22 mouse cellular contexts compared by ENCODE assay signal in genomic region chr2:145262153-145262552, GRCm38 (mm10).
A peak's percentile ranks its signal among the peaks of the same experiment; 100 is the strongest.
DNase-seq lines count a peak whose midpoint lies in the region; ATAC-seq lines count a peak whose summit lies in the region.
"Had no signal": no experiment of that assay in that cellular context is flagged by ENCODE, and none has a peak within 500 bp of the region (broad histone marks: within the 10 kb centered on the region; RNA-seq: fewer than 3 reads in every experiment).

No protein-coding gene starts in this region.

- WGBS in liver, embryonic 12.5 days (ENCODE audit: insufficient replicate concordance): 38% methylated on average over 1 of the region's 1 CpGs

- no peaks in the 10 kb centered on the region for H3K27me3 ChIP-seq in megakaryocyte, embryonic 14.5 days (replicated peaks)
- H3K27me3 ChIP-seq in liver, embryonic 12.5 days (replicated peaks): no peaks in the 10 kb centered on the region
- H3K27me3 ChIP-seq: Patski had no signal

- peak; percentile 88 for DNase-seq in 416B (ENCODE audit: low read depth)
- no peak for DNase-seq in kidney, adult 9 months
- DNase-seq: adrenal gland, adult 2 months; adrenal gland, adult 8-10 months; adrenal gland, postnatal 10 days; adrenal gland, postnatal 14 days; adrenal gland, postnatal 25 days; adrenal gland, postnatal 36 days; B cell, adult 2 months; cerebellum, adult 11 months; cerebellum, adult 11-12 months; cerebellum, adult 18-20 months had no signal

- no peaks in the 10 kb centered on the region for H3K9me3 ChIP-seq in megakaryocyte, embryonic 14.5 days
- no peaks in the 10 kb centered on the region for H3K9me3 ChIP-seq in liver, embryonic 12.5 days (replicated peaks)

- H3K36me3 ChIP-seq in megakaryocyte, embryonic 14.5 days (replicated peaks; ENCODE audit: low read length): peaks cover 59% of the 10 kb centered on the region
- H3K36me3 ChIP-seq in liver, embryonic 12.5 days: no peaks in the 10 kb centered on the region
- H3K36me3 ChIP-seq: G1E had no signal

- no peak overlapping the region for H3K4me2 ChIP-seq in liver, embryonic 12.5 days

- ATAC-seq in megakaryocyte, adult 5-6 weeks (ENCODE audit: poor library complexity, severe bottlenecking): no peak
- peak; percentile 76 for ATAC-seq in common myeloid progenitor, adult 5-6 weeks (replicated peaks; ENCODE audit: low read depth, poor library complexity, severe bottlenecking)
- ATAC-seq in megakaryocyte progenitor cell, adult 5-6 weeks (replicated peaks; ENCODE audit: poor library complexity): peak; percentile 61; the same call in 1 of the 2 replicates
- ATAC-seq in liver, embryonic 12.5 days: no peak
- ATAC-seq in monocyte, adult 5-6 weeks (replicated peaks; ENCODE audit: insufficient number of reproducible peaks, low FRiP score, low TSS enrichment, poor library complexity, severe bottlenecking): no peak
- ATAC-seq: activated CD4-positive, CD25-positive, alpha-beta regulatory T cell, adult 4 months; CD4-positive, CD25-positive, alpha-beta regulatory T cell, adult 4 months; Patski had no signal

- H3K4me3 ChIP-seq in megakaryocyte, embryonic 14.5 days (replicated peaks): peak overlapping the region; percentile 64
- no peak overlapping the region for H3K4me3 ChIP-seq in liver, embryonic 12.5 days

- no peak overlapping the region for H3K27ac ChIP-seq in liver, embryonic 12.5 days

- no peak overlapping the region for H3K9ac ChIP-seq in liver, embryonic 12.5 days

- peaks cover 81% of the 10 kb centered on the region for H3K4me1 ChIP-seq in megakaryocyte, embryonic 14.5 days
- no peaks in the 10 kb centered on the region for H3K4me1 ChIP-seq in liver, embryonic 12.5 days

Comparison
In these comparisons a context has a peak if more than half of its experiments do, and no peak if none do; other contexts are left out.
1. ATAC-seq: peak in common myeloid progenitor, adult 5-6 weeks (single experiment) and megakaryocyte progenitor cell, adult 5-6 weeks (single experiment); none in megakaryocyte, adult 5-6 weeks (single experiment), liver, embryonic 12.5 days (single experiment) and monocyte, adult 5-6 weeks (single experiment).